Mouse (Mus musculus) heart, embryonic 11.5 days (tissue): ENCODE measurements around the gene Tspo. TPM values are rescaled to one million over a fixed set of nuclear protein-coding genes. Genes with fewer than 3 reads are reported as not detected.

Source experiments
- ATAC-seq: fragments of 200-750 bp; cut with Nextera tagmentation; replicated peaks from 2 replicates; pipeline ENCODE4 v1.8.0; 2017; ENCODE audit warnings: moderate library complexity; ENCODE audit not compliant: insufficient number of reproducible peaks, low FRiP score, low TSS enrichment
- H3K27ac ChIP-seq: fragments of 300-500 bp; sonication (generic); 2 replicates; pipeline ENCODE4 v1.5.1; 2014; ENCODE audit warnings: mild to moderate bottlenecking, low read depth, low read length
- H3K27me3 ChIP-seq: fragments of 300-500 bp; sonication (generic); 2 replicates; pipeline ENCODE4 v1.6.1; 2014; ENCODE audit warnings: mild to moderate bottlenecking, low read length, mixed read lengths; ENCODE audit not compliant: control insufficient read depth, insufficient read depth
- H3K36me3 ChIP-seq: fragments of 300-500 bp; sonication (generic); 2 replicates; pipeline ENCODE4 v1.6.1; 2014; ENCODE audit warnings: mild to moderate bottlenecking, low read length, moderate library complexity, mixed read lengths; ENCODE audit not compliant: control insufficient read depth, insufficient read depth
- H3K4me1 ChIP-seq: fragments of 300-500 bp; sonication (generic); 2 replicates; pipeline ENCODE4 v1.6.1; 2014; ENCODE audit warnings: low read length; ENCODE audit not compliant: control insufficient read depth, insufficient read depth
- H3K4me2 ChIP-seq: fragments of 300-500 bp; sonication (generic); 2 replicates; pipeline ENCODE4 v1.6.1; 2014; ENCODE audit warnings: mild to moderate bottlenecking, moderate library complexity
- H3K4me3 ChIP-seq: fragments of 300-500 bp; sonication (generic); 2 replicates; pipeline ENCODE4 v1.5.1; 2014; ENCODE audit warnings: low read depth, low read length
- H3K9ac ChIP-seq: fragments of 300-500 bp; sonication (generic); 2 replicates; pipeline ENCODE4 v1.6.1; 2014; ENCODE audit warnings: mild to moderate bottlenecking, low read depth, low read length, moderate library complexity
- H3K9me3 ChIP-seq: fragments of 300-500 bp; sonication (generic); replicated peaks from 2 replicates; pipeline ENCODE4 v1.6.1; 2016; ENCODE audit warnings: low read length; ENCODE audit not compliant: control insufficient read depth
- WGBS: fragments of 180-500 bp; shearing (Covaris S2); extraction: QIAGEN DNeasy Blood & Tissue Kit; methylation state at CpG from one replicate; pipeline ENCODE4 v1.1.7; 2014; ENCODE audit not compliant: insufficient replicate concordance; 5-methylcytosine and 5-hydroxymethylcytosine counted together
- polyA plus RNA-seq: library from polyadenylated mRNA; unstranded; fragments of >200 nt; fragmentation: Nextera tagmentation; extraction: Ambion mirVana; gene quantifications from 2 replicates; pipeline ENCODE4 v1.2.1, GENCODE M21; 2014

The Tspo gene
- polyA plus RNA-seq, result 129 and 136 TPM in 2 replicates

- H3K9ac ChIP-seq, result peak within 1 kb of the TSS; percentile 77
- 2% methylated on average over 28 of the region's 28 CpGs for WGBS
These were observed at the start of gene Tspo, which contains the start of gene Mcat for GRCm38 (mm10) chr15:83563327-83563856. Tspo (plus strand) TSS chr15:83563592. Mcat (minus strand) TSS chr15:83563787.

DNA sequence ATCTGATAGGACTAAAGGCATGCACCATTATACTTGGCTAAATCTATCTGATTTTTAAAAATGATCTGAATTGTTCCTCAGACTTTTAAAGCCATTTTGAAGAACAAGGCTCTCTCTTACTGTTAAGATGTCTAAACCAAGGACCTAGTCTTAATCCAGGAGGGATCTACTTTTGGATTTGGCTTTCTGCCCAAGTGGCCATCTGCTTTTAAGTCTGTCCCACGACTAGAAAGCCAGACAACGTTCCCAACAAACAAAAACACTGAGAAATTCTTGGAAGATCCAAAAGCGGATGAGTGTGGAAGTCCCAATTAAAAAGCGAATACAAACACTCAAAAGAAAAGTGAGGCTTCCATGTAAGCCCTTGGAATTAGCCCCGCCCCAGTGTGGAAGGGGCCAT is 48.4 kb upstream of the Tspo start:
- no peaks in the 10 kb centered on the region for H3K9me3 ChIP-seq
- 69% methylated on average over 5 of the region's 5 CpGs for WGBS
- H3K4me3 ChIP-seq, result no peak overlapping the region
- H3K27ac ChIP-seq, result no peak overlapping the region
- no peak for ATAC-seq
- no peaks in the 10 kb centered on the region for H3K27me3 ChIP-seq
- H3K4me2 ChIP-seq, result no peak overlapping the region
- H3K4me1 ChIP-seq, result peaks cover 9% of the 10 kb centered on the region
- H3K9ac ChIP-seq, result no peak overlapping the region
- no peaks in the 10 kb centered on the region for H3K36me3 ChIP-seq

More at GRCm38 (mm10) chr15:83563327-83563856, at the start of gene Tspo, which contains the start of gene Mcat:
- H3K27me3 ChIP-seq, result no peaks in the 10 kb centered on the region
- H3K4me1 ChIP-seq, result peaks cover 8% of the 10 kb centered on the region; the same call in 1 of the 2 replicates
- peak; percentile 75 for ATAC-seq
- peak within 1 kb of the TSS; percentile 83 for H3K4me2 ChIP-seq
- H3K9me3 ChIP-seq, result no peaks in the 10 kb centered on the region
- peak within 1 kb of the TSS; percentile 78 for H3K27ac ChIP-seq
- peak within 1 kb of the TSS; percentile 58 for H3K4me3 ChIP-seq
- H3K36me3 ChIP-seq, result no peaks in the 10 kb centered on the region

DNA sequence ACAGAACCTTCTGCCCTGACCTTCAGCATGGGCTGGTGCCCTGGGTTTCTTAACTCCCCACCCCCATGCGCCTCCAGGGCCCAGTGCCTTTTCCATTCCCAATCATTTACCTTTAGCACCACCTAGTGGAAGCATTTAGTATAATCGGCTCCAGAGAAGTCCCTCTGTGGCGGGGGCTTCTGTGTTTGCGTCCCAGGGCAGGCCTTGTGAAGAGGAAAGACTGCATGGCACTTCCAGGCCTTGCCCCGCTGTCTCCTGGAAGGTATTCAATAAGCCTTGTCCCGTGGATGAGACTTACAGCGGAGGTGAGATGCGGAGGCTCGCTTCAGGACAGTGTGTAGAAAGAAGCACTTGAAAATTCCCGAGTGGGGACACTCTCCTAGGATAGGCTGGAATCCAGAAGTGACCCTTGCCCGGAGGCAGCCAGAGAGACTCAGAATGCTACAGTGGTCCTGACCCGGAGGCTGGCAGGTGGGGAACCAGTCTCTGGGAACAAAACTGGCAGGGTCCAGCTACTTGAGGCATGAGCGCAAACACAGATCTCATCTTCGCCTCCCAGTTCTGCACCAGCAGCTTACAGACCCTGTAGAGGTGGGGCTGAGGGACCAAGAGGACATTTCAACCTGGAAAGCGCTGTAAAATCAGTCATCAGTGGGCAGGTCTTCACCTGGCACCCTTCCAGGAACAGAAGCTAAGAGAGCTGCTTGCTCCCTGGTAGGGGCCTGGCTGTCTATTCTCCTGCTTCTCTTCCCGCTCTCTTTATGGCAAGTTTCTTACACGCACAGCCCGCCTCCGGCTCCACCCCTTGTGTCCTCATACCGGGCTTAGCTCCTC is 45.0 kb upstream of the Tspo start:
- Histone ChIP-seq H3K36me3 (no peaks in the 10 kb centered on the region), H3K4me1 (peaks cover 26% of the 10 kb centered on the region), H3K27me3 (no peaks in the 10 kb centered on the region), H3K9ac (peak overlapping the region; percentile 49; the same call in 1 of the 2 replicates), H3K27ac (peak overlapping the region; percentile 22; the same call in 1 of the 2 replicates), H3K4me2 (peak overlapping the region; percentile 44; the same call in 1 of the 2 replicates), H3K9me3 (no peaks in the 10 kb centered on the region), H3K4me3 (no peak overlapping the region)
- peak; percentile 48 for ATAC-seq
- 31% methylated on average over 20 of the region's 20 CpGs for WGBS

GRCm38 (mm10) chr15:83520861-83521382 is 42.5 kb upstream of the Tspo start:
- Histone ChIP-seq H3K9me3 (no peaks in the 10 kb centered on the region), H3K36me3 (no peaks in the 10 kb centered on the region), H3K4me2 (no peak overlapping the region), H3K9ac (no peak overlapping the region), H3K4me1 (peaks cover 49% of the 10 kb centered on the region), H3K4me3 (no peak overlapping the region), H3K27ac (no peak overlapping the region), H3K27me3 (no peaks in the 10 kb centered on the region)
- no peak for ATAC-seq
- 76% methylated on average over 6 of the region's 6 CpGs for WGBS

DNA sequence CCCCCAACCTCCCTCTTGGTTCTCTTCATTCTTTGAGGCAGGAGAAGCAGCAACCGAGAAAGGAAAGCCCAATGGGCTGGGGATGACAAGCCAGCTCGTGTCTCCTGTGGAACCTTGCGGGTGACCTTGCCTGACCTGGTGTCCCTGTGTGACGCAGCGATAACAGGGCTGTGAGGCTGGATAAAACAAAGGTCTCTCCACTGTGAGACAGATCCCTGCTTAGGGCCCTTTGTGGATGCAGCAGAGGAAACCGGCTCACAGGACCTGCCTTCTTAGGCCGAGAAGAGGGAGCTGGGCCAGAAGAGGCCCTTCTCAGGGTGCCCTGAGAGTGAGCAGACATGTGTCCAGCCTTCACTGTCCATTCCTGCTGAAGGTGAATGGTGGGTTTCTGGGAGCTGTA is 40.2 kb upstream of the Tspo start:
- no peaks in the 10 kb centered on the region for H3K9me3 ChIP-seq
- H3K4me1 ChIP-seq, result peaks cover 64% of the 10 kb centered on the region
- ATAC-seq, result peak; percentile 66
- peak overlapping the region; percentile 89 for H3K4me2 ChIP-seq
- H3K27ac ChIP-seq, result peak overlapping the region; percentile 97
- peaks cover 6% of the 10 kb centered on the region; the same call in 1 of the 2 replicates for H3K27me3 ChIP-seq
- H3K4me3 ChIP-seq, result 0 out of 2 replicates have a peak overlapping the region, but pooled peaks have one; percentile 10
- 9% methylated on average over 7 of the region's 7 CpGs for WGBS
- no peaks in the 10 kb centered on the region for H3K36me3 ChIP-seq
- peak overlapping the region; percentile 59 for H3K9ac ChIP-seq

DNA sequence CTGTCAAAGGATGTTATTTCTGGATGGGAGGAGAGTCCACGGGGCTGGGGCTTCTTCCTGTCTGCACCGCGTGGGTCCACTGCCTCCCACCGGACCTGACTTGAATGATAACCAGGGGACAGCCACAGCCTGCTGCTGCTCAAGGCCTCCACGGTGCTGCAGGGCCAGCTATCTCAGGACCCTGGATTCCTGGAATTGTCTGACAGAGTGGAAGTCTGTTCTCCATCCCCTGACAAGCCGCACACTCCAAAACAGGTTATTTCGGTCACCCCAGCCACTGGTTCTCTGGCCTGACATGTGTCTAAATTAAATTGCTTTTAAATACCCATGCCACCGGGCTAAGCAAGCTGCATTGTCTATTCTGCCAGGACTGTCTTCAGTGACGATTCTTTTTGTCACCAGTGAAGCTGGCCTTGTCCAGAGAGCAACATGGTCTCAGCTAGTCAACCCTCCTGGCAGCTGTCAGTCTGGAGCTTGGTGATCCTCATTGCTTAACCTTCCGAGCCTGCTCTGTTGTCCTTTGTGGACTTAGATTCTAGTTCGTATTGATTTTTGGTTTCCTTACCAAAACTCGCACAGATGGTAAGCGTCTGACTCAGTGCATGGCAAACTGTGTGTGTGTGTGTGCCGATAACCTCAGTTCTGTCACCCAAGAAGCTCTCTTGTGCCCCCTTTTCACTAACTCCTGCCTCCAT is 39.6 kb upstream of the Tspo start:
- H3K27me3 ChIP-seq, result peaks cover 6% of the 10 kb centered on the region; the same call in 1 of the 2 replicates
- peak overlapping the region; percentile 97 for H3K27ac ChIP-seq
- no peaks in the 10 kb centered on the region for H3K9me3 ChIP-seq
- H3K9ac ChIP-seq, result peak overlapping the region; percentile 59
- H3K4me3 ChIP-seq, result peak overlapping the region; percentile 21
- peak; percentile 83 for ATAC-seq
- H3K36me3 ChIP-seq, result no peaks in the 10 kb centered on the region
- H3K4me2 ChIP-seq, result peak overlapping the region; percentile 89
- peaks cover 62% of the 10 kb centered on the region for H3K4me1 ChIP-seq
- WGBS, result 22% methylated on average over 14 of the region's 14 CpGs

DNA sequence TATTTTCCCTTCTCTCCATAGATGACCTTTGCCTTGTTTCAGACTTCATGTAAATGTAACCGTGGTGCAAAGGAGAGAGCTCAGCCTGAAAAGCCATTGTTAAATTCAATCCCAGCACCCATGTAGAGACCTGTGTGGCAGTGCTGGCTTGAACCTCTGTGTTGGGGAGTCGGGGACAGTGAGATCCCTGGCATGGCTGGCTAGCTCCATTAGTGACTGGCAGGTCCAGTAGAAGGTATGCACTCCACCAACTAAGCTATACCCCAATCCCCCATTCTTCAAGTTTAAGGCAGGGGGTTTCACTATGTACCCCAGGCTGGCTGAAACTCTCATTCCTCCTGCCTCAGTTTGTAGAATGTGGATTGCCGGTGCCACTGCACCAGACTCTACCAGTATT is 39.1 kb upstream of the Tspo start:
- H3K4me1 ChIP-seq, result peaks cover 67% of the 10 kb centered on the region
- 70% methylated on average over 3 of the region's 3 CpGs for WGBS
- no peak for ATAC-seq
- H3K27me3 ChIP-seq, result peaks cover 6% of the 10 kb centered on the region; the same call in 1 of the 2 replicates
- peak overlapping the region; percentile 47 for H3K9ac ChIP-seq
- H3K4me2 ChIP-seq, result peak overlapping the region; percentile 89
- peak overlapping the region; percentile 97 for H3K27ac ChIP-seq
- no peaks in the 10 kb centered on the region for H3K9me3 ChIP-seq
- H3K4me3 ChIP-seq, result peak overlapping the region; percentile 21; the same call in 1 of the 2 replicates
- H3K36me3 ChIP-seq, result no peaks in the 10 kb centered on the region
